Mouse (Mus musculus): Measurements from ENCODE around the gene Gm44973.
"Not testable (repeated sequence)": the region's sequence is repeated elsewhere in the genome, so short reads cannot be mapped to it uniquely, and the experiment has no call there.

Gene Gm44973

DNA sequence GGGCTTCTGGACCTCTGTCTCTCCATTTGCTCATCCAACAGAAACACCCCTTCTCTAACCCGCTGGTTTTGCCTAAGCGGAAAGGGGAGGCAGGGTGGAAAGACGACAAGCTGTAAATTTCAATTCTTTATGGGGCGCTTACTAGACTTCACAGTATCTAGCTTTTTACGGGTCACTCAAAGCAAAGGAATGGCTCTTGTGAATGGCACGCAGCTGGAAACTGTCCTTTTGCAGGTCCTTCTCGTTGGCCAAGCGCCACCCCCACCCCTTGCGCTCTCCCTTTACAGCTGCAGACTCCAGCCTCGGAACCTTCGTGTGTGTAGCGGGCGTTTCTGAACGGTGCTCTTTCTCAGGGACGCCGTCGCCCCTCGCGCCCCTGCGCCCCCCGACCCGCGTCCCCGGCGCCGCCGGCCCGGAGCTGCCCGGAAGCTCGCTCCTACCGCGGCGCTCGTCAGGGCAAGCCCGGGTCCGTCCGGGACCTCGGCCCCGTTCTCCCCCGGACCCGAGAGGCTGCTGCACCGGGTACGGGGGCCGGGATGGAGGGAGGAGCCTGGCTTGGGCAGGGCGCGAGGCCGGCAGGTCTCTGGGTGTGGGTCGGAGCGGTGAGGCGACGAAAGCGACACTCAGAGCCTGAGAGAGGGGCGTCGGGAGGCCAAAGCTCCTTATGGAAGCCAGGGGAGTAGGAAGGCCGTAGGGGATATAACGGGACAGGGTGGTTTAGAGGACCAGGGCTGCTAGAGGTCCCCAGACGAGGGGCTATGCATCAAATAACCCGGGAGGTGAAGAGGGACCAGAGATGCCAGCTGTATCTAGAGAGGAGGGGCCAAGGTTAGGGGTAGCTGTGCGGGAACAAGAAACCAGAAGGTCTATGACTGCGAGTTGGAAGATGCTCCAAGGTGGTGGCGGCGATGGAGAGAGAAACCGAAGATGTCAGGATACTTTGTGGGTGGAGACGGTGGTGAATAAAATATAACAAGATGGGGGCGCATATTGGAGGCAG lies 36.2 kb downstream of the Gm44973 start, which contains the start of gene Zfp580:
Gene Zfp580 (plus strand): TSS at position 346 of the 1,000 bp plus-strand sequence.
- DNase-seq (ENCODE audit: low spot score) = peak; percentile 71

DNA sequence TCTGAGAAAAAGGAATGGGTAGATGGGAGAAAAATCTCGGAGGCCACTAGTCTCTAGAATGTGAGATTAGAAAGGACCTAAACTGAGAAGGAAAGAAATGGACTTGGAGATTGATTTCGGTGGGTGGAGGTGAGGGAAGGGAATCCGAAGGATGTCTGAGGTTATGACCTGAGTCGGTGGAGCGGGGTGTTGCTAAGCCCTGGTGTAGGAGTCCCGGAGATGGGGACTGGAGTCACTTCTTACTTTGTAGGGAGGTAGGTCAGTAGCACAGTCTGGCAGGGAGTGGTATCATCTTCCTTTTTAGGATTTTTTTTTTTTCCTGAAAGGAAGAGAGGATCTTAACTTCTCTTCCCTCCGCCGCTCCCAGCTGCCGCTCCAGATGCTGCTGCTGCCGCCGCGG lies 37.1 kb downstream of the Gm44973 start:
- DNase-seq (ENCODE audit: low spot score) = no peak

DNA sequence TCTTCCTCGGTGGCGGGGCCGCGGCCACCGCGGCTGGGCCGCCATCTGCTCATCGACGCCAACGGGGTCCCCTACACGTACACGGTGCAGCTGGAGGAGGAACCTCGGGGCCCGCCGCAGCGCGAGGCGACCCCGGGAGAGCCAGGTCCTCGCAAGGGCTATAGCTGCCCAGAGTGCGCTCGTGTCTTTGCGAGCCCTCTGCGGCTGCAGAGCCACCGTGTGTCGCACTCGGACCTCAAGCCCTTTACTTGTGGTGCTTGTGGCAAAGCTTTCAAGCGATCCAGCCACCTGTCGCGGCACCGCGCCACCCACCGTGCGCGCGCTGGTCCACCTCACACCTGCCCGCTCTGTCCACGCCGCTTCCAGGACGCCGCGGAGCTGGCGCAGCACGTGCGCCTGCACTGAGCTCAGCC lies 37.6 kb downstream of the Gm44973 start:
- DNase-seq (ENCODE audit: low spot score) = no peak

DNA sequence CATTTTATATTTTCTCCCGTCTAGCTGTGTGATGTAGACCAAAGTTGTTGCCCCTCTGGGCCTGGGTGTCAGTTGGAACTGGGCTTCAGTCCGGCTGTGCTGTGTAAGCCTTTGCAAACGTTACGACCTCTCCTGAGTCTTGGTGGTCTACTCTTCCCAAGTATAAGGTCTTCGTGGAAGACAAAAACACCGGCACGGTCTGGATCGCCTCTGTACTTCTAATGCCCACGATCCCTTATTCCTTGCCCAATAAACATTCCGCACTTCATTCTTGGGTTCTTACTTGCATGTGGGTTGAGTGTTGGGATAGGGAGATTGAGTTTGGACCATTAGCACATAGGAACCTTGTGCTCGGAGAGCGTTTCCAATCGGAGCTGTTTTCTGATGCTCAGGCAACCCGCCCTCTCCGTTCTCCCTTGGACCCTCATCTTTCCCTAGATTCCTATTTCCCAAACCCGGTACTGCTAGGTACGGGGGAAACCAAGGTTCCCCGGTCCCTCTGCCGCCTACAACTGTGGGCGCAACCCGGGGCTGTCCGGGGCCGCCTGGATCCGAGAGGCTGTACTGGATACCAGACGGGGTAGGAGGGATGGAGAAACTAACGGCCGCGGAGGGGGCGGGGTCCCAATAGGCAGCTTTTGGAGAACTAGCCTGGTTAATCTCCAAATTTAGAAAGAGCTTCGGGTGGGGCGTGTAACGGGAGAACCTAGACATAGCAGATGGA lies 38.3 kb downstream of the Gm44973 start:
- no peak for DNase-seq (ENCODE audit: low spot score)

DNA sequence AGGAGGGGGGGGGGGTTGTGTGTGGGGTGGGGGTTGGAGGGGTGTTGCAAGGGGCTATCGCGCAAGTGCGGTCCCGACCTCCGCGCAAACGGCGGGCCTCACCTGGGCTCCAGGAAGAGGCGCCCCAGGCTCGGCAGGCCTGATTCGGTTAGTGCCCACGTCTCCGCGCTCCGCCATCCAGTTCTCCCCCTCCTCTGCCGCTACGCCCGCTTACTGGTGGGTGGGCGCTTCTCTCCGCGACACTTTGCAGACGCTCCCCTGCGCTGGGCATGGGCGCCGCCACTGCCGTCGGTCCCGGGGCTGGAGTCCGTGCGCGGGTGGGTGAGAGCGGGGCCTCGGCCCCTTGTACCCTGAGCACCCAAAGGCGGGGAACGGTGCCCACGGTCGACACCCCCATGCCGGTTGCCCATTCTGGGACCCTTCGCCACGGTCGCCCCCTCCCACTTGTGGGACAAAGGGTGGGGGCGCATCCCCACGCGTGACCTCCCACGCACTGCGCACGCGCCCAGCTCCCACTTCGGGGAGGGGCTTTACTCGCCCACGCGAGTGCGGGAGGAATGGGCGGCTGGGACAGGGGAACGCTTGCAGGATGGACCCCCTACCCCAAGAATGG lies 41.5 kb downstream of the Gm44973 start:
- DNase-seq (ENCODE audit: low spot score) = no peak

DNA sequence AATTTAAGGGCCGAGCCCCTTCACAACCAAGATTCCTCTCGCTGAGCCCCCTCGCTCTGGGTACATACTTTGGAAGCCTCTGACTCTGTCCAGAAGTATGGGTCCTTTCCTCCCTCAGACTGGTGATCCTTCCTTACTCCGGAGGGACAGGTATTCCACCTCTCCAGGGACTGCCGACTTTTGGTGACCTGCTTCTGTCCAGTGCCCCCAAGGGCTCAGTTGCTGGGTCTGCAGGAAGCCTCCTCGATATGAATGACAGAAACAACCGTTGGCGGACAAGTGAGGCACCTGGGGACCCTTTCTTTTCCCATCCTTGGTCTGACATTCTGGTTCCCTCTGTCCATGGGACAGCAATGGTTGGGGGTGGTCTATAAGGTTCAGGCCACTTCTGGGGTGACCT lies 42.1 kb downstream of the Gm44973 start:
- no peak for DNase-seq (ENCODE audit: low spot score)

DNA sequence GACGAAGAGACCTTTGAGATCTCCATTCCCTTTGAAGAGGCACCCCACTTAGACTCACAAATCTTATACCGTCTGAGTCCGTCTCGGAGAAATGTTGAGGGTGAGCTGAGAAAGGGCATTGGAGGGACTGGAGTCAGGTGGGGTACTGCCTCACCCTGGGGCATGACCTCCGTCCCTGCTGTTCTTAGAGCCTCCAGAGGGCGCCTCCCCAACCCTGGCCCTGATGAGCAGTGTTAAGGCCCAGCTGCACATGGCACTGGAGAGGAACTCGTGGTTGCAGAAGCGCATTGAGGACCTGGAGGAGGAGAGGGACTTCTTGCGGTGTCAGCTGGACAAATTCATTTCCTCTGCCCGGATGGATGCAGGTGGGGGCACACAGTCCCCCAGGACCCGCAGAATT lies 42.5 kb downstream of the Gm44973 start:
- no peak for DNase-seq (ENCODE audit: low spot score)

DNA sequence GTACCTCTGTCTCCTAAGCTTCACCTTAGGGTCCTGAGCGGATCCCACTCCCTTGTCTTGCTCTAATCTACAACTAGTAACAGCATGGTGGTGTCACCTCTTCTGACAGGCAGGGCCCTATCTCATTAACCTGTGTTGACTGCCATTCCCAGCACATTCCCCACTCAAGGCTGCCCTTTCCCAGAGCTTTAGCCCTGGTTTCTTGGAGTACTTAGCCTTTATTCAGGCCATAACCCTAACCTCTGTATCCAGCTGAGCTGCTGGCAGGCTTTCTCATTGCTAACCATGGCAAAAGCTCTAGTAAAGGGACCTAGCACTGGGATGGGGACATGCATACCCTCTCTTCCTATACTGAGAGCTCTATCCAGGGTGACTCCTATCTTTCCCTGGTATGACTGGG lies 43.3 kb downstream of the Gm44973 start:
- no peak for DNase-seq (ENCODE audit: low spot score)

DNA sequence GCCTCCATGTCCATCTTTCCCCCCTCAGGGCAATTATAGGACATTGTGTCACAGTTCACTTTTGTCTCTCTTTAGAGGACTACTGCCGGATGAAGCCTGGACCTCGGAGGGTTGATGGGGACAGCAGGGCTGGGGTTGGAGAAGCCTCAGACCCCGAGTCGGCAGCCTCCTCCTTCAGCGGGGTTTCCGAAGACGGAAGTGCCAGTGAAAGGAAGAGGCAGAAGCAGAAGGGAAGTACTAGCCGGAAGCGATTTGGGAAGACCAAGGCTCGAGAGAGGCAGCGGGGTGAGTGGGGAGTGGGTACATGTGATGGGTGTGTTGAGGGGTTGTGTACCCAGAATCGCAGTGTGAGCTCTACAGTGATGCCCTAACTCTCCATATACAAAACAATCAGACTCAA lies 44.1 kb downstream of the Gm44973 start:
- DNase-seq (ENCODE audit: low spot score) = no peak

DNA sequence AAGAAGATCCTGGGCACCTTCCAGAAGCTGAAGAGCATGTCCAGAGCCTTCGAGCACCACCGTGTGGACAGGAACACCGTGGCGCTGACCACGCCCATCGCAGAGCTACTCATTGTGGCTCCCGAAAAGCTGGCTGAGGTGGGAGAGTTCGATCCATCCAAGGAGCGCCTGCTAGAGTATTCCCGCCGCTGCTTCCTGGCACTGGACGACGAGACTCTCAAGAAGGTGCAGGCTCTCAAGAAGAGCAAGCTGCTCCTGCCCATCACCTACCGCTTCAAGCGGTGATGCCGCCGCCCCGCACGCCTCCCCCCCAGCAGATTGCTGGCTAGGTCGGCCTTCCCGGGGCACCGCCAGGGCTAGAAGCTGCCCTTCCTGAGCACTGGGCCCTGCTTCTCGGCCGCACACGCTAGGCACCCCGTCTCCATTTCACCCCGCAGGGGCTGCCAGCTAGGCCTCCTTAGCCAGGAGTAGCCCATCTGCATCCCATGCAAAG lies 45.0 kb downstream of the Gm44973 start:
- DNase-seq (ENCODE audit: low spot score) = peak; percentile 70

DNA sequence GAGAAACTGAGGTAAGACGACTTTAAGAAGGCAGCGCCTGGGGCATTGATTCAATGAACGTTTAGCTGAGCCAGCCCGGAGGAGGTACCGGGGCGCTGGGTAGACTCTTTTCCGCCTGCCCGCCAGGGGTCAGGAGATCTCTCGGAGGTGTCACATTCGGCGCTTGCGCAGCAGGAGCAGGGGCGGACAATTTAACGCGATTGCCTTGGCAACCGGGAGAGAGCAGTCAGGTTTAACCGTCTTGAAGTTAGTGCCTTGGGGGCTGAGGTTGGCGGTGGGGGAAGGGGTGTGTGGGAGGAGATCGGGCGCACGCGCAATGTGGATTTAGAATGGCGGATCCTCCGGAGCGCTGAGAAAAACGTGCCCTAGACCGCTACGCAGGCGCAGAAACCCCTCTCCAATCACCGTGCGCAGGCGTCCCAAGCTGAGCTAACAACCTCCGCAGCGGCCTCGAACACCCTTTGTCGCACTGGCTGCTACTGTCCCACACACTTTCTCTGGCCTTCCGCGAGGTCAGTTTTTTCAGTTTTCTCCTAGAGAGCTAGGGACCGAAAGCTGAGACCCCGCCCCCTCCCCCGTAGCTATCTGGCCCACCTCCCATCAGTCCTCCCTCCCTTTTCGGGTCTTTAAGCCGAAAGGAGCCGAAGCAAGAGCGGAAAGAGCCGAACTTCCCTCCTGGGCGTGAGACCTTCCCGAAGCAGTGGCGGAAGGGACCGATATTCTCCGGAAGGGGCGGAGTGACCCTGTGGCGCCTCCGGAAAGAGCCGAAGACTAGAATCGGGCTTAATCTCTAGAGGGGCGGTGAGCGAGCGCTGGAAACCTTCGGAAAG lies 45.9 kb downstream of the Gm44973 start:
- peak; percentile 97 for DNase-seq (ENCODE audit: low spot score)

DNA sequence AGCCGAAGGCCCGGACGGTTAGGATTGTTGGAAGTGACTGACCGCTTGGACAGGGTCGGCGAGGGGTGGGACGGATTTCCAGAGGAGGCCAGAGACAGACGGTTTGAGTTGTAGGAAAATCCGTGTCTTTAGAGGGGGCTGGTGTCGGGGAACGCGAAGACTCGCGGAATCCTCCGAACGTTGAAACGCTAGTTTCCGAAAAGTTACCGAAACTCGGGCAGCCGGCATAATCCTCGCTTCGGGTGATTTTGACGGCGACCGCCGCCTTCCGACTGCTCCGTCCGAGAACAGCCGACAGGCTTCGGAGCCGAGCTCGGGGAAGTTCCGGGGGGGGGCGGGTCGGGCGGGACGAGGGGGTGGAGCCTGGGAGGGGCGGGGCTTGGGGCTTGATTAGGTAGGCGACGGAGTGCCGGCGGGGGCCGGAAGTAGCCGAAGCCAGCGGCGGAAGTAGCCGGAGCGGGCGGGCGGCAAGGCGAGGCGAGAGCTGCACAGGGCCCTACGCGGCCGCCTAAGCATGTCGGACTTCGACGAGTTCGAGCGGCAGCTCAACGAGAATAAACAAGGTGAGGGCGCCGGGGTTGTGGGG lies 46.6 kb downstream of the Gm44973 start, which contains the start of gene U2af2:
Gene U2af2 (plus strand): TSS at position 370 of the 586 bp plus-strand sequence.
- peak; percentile 92 for DNase-seq (ENCODE audit: low spot score)

DNA sequence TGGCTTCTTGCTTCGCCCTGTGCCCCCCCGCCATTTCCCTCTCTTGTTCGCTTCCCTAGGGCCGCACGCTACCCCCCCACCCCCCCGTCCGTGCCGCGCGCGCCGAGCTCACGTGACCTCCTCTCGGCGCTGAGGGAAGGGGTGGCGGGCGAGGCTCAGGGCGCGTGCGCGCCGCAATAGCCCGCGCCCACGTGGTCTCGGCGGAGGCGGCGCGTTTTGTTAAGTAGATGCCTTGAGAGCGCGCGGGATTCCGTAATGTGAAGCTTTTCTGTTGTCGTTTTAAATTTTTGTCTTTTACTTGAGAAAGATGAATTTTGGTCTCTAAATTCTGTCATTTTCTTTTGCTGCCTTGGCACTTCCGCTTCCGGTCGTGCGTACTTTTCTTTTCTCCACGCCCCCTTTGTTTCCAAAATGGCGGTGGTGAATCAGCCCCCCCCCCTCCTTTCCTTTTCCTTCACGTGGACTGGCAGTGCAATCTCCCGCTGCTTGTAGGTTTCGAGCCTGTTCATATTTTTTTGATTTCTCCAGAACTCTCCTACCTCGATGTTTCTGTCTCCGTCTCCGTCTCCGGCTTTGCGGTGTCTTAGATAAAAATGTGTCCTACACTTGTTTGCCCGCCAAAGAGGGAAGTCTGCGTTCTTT lies 47.2 kb downstream of the Gm44973 start:
- no peak for DNase-seq (ENCODE audit: low spot score)

DNA sequence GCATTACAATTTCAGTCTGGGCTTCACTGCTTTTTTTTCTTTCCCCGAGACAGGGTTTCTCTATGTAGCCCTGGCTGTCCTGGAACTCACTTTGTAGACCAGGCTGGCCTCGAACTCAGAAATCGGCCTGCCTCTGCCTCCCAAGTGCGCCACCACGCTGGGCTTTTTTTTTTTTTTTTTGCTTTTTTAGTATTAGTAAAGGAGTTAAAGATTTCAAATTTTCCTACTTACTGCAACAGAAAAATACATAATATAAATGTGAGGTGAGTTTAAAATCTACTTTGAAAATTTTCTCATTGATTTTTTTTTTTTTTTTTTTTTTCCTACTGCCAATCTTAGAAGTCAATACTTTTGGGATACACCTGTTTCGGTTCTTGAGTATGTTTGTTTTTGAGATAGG lies 49.6 kb downstream of the Gm44973 start:
- no peak for DNase-seq (ENCODE audit: low spot score)

DNA sequence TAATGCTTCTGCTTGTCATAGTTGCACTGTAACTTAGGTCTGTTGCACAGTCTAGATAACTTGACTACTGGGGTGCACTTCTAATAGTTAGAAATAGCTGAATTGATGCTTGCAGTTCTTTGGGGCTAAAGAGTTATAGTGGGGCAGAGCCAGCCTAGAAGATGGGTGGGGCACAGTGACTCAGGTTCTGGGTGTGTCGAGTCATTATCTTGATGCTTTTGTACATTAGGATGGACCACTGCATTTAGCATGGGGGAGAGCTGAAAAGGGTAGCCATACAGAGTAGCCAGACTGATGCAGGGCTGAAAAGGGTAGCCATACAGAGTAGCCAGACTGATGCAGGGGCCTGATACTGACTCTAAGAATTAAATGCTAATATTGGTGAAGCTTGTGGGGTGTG lies 58.3 kb downstream of the Gm44973 start:
- no peak for DNase-seq (ENCODE audit: low spot score)

DNA sequence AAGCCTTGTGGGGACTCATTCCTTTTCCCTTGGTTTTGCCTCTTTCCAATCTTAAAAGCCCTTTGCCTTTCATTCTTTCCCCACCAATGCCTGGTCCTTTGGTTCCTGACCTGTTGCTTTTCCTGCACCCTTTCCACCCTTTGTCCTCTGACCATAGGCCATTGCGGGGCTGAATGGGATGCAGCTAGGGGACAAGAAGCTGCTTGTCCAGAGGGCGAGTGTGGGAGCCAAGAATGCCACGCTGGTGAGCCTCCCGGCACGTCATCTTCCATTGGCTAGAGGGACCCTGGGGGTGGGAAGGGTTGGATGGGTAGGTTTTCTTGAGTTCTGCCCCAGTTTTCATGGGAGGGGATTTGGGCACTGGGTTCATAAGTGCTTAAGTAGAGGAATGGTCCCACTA lies 59.7 kb downstream of the Gm44973 start:
- DNase-seq (ENCODE audit: low spot score) = no peak

DNA sequence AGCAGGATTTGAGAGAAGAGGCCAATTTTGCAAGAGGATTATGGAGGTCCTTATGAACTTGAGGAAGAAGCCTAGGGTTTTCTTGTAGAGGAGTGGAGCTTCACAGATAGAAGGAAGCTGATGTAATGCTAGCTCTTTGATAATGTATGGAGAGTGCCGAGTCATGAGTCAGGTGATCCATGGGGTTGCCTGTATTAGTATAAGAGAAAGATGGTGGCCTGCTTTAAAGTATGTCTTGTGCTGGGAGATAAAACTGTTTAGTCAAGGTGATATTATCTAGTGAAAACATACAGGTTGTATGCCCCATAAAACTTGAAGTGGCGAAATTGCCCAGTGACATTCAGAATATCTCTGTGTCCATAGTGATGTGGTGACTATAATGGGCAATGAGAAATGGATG lies 61.6 kb downstream of the Gm44973 start:
- no peak for DNase-seq (ENCODE audit: low spot score)

DNA sequence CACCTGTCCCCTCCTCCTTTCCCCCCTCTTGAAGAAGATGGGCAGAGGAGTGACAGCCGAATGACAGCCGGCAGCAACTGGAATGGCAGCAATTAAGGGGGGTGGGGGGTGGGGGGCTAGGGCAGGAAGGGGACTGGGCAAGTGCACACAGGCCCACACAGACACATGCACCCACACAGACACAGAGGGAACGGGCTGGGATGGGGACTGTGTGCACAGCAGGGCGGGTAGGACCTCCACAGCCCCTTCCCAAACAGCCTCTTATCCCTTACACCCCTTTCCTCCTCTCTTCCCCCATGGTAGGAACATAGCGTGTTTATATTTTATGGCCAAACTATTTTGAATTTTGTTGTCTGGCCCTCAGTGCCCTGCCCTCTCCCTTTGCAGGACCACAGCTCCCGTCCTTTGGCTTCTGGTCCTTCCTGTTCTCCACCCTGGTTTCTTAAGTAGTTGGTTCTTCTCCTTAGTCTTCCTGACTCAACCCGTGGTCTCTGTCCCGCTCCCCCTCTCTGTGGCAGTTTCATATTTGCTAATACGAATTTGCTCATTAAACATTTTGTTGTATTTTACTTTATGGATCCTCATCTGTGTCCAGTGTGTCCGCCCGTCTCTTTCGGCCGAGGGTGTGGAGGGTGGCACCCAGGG lies 64.2 kb downstream of the Gm44973 start:
- not testable (repeated sequence) for DNase-seq (ENCODE audit: low spot score)

DNA sequence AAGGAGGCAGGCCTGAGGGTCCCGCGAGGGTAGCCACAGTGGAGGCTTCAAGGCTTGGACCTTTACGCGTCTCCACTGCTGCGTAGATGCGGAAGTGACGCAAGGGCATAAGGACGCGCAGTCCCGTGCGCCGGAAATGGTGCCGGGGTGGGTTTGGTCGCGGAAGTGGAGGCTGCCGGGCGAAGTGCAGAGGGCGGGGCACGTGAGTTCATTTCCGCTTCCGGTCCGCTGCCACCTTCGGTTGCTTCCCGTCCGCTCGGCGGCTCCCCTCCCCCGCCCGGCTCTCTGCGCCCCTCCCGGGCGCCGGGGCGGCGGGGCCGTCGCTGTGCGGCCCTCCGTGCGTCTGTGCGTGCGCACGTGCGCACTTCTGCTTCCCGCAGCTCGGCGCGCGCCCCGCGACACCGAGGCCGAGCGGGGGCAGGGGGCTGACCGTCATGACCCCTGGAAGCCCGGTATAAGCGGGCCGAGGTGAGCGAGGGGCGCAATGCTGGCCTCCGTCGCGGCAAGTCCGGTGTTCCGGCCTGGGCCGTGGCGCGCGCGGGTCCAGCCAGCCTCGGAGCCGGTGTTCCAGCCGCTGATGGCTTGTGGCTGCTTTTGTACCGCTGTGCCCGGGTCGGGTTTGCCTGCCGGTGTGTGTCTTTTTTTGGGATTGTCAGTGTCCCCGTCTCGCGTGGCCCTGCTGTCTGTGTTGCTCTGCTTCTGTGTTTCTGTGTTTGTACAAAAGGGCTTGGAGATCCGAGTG lies 64.9 kb downstream of the Gm44973 start, which contains the start of gene Epn1:
Gene Epn1 (plus strand): TSS at position 226 of the 742 bp plus-strand sequence.
- DNase-seq (ENCODE audit: low spot score) = peak; percentile 94

Data from urinary bladder, postnatal 25 days (tissue).